Mouse (Mus musculus) neutrophil, adult 5-6 weeks (primary cell): ENCODE measurements around the gene Nudt6. TPM values are rescaled to one million over a fixed set of nuclear protein-coding genes. Genes with fewer than 3 reads are reported as not detected.

Experiments
- ATAC-seq: fragments of 151-379, 151-347 bp; 2 replicates; pipeline ENCODE4 v1.8.0; 2017; ENCODE audit warnings: mild to moderate bottlenecking, moderate TSS enrichment; ENCODE audit not compliant: insufficient number of reproducible peaks, poor library complexity, low FRiP score, severe bottlenecking; ENCODE audit errors: extremely low read depth
- total RNA-seq: library from RNA; stranded (forward); fragments of 200-1000 nt; gene quantifications from 2 replicates; pipeline ENCODE4 v1.2.3, GENCODE M21; 2017

The Nudt6 gene
- total RNA-seq, 1 experiment from 2014 or later = 14.4 TPM

- ATAC-seq = no peak
These were observed 22.9 kb downstream of the Nudt6 start for GRCm38 (mm10) chr3:37396930-37397608.

GRCm38 (mm10) chr3:37387310-37387709, 32.7 kb downstream of the Nudt6 start:
- ATAC-seq = no peak

- no peak for ATAC-seq
These were observed 36.8 kb downstream of the Nudt6 start for GRCm38 (mm10) chr3:37383096-37383765.

- ATAC-seq = no peak
These were observed 38.6 kb downstream of the Nudt6 start for GRCm38 (mm10) chr3:37381457-37381856.

GRCm38 (mm10) chr3:37379930-37380881, 39.8 kb downstream of the Nudt6 start:
- no peak for ATAC-seq

GRCm38 (mm10) chr3:37379201-37379600, 40.8 kb downstream of the Nudt6 start:
- no peak for ATAC-seq

- ATAC-seq = no peak
These were observed 41.6 kb downstream of the Nudt6 start for GRCm38 (mm10) chr3:37378412-37378811.

GRCm38 (mm10) chr3:37377926-37378325, 42.1 kb downstream of the Nudt6 start:
- ATAC-seq = no peak

- ATAC-seq = no peak
These were observed 46.3 kb downstream of the Nudt6 start for GRCm38 (mm10) chr3:37373712-37374111.

GRCm38 (mm10) chr3:37370407-37370806, 49.6 kb downstream of the Nudt6 start:
- no peak for ATAC-seq

- ATAC-seq = no peak
These were observed 53.5 kb downstream of the Nudt6 start for GRCm38 (mm10) chr3:37366381-37367053.

GRCm38 (mm10) chr3:37365976-37366375, 54.0 kb downstream of the Nudt6 start:
- no peak for ATAC-seq

- ATAC-seq = no peak
These were observed 54.9 kb downstream of the Nudt6 start for GRCm38 (mm10) chr3:37365144-37365543.

GRCm38 (mm10) chr3:37360729-37361128, 59.3 kb downstream of the Nudt6 start:
- ATAC-seq = 0 out of 2 replicates have a peak, but pooled peaks have one; percentile 13

Other genes starting within 250 kb of the Nudt6 start
- 0.23 TPM in 1 of 2 replicates, not detected in the other for gene Il21, start 187.6 kb downstream of the Nudt6 start, total RNA-seq
- gene Bbs12, start 107.7 kb downstream of the Nudt6 start, total RNA-seq = 1.6 and 2.6 TPM in 2 replicates
- gene Cetn4, start 107.5 kb downstream of the Nudt6 start, total RNA-seq = 2.8 TPM in 1 of 2 replicates, not detected in the other
- 0.12 and 0.23 TPM in 2 replicates for gene Fgf2, start 71.9 kb downstream of the Nudt6 start, total RNA-seq
- 41.4 and 57.3 TPM in 2 replicates for gene Spata5, start 315 bp downstream of the Nudt6 start, total RNA-seq
- gene Spry1, start 219.7 kb upstream of the Nudt6 start, total RNA-seq = 0.58 and 0.74 TPM in 2 replicates